Mouse (Mus musculus) layer of hippocampus, adult 18-20 months (tissue): ENCODE measurements around the gene Fam161a. TPM values are rescaled to one million over a fixed set of nuclear protein-coding genes. Genes with fewer than 3 reads are reported as not detected.

Experiments
- DNase-seq, 2 experiments: peaks; one replicate each; pipeline ENCODE4 v3.0.0; 2022; ENCODE audit warnings: low spot score in 2 of 2
- total RNA-seq, 2 experiments: library from RNA; stranded (reverse); gene quantifications; 2 replicates each; pipeline ENCODE4 v1.2.3; 2021

Gene Fam161a
- total RNA-seq, 2 experiments from 2014 or later = 3.2 to 4.2 TPM

DNA sequence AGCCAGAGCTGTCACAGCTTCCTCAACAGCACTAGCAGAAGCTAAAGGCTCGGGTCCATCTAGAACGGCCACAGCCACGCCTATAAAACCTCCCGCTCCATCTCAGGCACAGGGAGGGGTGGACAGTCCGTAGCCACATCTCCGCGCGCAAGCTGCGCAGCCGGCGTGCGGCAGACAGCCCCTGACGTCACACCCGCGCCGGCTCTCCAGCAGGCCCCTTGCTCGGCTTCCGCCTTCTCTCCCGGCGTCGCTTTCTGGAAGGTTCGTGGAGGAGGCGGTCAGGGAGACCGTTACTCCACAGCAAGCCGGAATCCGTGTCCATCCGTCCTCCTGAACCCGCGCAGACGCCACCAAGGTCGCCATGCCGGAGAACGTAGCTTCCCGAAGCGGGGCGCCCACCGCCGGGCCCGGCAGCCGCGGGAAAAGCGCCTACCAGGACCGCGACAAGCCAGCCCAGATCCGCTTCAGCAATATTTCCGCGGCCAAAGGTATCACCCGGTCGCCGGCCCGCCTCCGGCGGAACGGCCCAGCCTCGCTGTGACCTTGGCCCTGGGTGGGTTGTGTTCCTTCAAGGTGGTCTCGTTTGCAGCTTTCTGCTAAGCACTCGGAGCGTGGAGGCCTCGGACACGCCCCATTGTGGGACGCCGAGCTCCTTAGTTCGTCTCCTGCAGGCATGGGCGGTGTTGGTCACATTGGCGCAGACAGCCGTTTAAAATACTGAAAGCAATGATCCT lies 16.8 kb upstream of the Fam161a start, which contains the start of gene Cct4:
Cct4 (plus strand) TSS at position 127 of the 734 bp plus-strand sequence.
- DNase-seq = peak; percentile 90 to 95

DNA sequence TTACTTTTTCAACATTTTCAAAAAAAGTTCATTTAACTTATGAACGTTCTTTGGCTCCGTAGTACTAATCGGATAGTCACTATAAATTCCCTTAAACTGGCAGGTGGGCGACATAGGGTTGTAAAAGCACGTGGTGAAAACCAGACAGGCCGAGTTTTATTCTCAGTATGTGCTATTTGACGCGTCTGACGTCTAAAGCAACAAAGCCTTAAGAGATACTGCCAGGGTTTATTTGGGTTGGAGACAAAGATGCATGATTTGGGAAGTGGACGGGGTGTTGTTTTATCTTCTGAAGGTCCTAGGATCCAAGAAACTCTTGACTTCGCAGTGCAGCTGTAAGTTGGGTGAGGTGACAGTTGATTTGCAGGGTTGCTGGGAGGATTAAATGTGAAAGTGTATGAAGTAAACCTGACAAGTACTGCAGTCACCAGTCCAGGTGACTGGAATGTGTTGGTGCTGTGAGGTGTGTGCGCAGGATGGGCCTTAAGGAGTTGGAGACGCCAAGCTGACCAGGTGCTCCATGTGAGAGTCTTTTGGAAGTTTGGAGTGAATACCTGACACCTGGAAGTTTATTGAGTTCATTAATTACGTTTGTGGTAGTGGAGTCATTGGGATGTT lies 16.0 kb upstream of the Fam161a start:
- DNase-seq = no peak

DNA sequence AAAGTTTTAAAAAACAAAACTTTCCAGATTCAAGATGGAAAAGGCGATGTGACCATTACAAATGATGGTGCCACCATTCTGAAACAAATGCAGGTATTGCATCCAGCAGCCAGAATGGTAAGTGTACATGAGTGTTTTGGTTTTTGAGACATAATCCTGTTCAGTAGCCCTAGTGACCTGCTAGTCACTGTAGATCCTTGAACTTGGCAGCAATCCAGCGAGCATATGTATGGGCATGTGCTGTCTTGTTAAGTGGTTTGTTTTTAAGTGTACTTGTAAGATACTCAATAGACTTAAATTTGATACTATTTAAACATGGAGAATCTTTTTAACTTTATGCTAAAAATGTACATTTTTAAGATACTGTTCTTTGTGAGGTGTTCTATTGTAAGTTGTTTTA lies 13.1 kb upstream of the Fam161a start:
- no peak for DNase-seq

DNA sequence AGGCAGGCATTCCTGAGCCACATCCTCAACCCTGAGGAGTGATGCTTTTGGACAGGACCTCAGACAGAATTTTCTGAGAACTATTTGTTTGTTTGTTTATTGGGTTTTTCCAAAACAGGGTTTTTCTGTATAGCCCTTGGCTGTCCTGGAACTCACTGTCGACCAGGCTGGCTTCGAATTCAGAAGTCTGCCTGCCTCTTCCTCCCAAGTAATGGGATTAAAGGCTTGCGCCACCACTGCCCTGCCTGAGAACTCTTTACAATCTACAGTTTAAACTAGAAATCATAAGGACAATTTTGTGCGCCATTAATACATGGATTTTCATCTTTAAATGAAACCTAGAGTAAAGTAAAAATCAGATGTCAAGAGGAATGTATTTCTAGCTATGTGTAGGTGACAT lies 11.9 kb upstream of the Fam161a start:
- DNase-seq = no peak

DNA sequence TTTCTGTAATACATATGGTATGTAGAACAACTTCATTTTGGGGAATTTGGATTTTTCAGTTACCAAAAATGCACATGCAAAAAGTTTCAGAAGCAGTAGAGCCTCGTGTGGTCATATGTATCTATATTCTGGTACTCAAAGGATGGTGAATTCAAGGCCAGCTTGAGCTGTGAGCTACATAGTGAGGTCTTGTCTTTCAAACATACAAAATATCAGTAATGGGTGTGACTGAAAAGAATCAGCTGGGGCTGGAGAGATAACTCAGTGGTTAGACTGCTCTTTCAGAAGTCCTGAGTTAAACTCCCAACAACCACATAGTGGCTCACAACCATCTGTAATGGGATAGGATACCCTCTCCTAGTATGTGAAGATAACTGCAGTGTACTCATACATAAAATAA lies 9.0 kb upstream of the Fam161a start:
- DNase-seq = no peak

DNA sequence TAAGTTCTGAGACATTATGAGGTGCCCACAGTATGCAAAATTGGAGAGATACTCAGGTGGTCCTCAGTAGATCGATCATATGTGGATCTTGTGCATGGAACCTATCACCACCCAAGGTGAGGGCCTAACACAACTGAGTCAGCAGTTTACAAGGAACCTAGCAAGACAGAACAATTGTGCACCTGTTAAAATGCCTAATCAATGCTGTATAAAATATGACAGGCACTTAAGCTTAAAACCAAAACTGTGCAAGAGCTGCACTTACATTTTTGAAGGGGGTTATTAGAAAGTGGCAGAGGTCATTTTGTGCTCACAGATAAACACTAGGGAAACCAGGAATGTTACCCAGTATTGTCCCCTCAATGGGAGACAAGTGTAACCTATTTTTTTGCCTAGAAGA lies 2.1 kb upstream of the Fam161a start:
- no peak for DNase-seq

DNA sequence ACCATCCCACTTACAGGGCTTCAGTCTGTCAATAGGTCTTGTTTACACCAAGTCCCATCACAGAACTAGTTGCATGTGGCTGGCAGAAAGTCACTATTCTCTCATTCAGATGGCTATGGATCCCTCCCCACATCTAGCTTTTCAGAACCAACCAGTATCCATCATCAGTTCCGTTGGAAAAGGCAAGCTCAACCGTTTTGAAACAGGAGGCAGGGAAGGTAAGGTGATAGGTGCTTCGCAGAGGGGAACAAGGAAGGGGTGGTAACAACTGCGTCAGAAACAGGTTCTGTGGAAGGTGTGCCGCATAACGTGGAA lies 208 bp upstream of the Fam161a start:
- no peak for DNase-seq

DNA sequence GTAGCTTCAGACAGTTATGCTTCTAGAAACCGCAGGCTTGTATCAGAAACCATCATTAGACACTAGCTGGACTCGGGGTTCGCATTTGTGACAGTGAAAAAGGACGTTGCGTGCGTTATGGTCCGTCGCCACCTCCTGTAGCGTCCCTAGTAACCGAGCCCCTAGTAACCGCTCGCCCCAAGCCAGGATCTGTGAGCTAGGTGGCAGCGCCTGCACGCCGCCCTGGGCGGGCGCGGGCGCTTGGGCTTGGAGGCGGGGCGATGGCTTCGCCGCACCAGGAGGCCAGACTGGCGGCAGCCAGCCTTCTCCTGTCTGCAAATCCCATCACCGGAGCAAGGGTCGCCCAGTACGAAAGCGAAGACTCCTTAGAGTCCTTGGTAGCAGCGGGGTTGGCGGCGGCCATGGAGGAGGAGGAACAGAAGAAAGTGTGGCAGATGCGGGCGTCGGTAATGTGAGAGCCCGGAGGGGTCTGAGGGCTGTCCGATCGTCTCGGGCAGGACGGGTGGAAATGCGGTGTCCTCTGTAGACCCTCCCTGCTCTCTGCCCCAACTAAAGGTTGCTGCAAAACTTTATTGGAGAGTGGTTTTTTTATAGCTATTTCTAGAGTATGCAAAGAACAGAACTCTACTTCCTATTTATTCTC lies 971 bp downstream of the Fam161a start:
- peak; percentile 80 to 82 for DNase-seq

DNA sequence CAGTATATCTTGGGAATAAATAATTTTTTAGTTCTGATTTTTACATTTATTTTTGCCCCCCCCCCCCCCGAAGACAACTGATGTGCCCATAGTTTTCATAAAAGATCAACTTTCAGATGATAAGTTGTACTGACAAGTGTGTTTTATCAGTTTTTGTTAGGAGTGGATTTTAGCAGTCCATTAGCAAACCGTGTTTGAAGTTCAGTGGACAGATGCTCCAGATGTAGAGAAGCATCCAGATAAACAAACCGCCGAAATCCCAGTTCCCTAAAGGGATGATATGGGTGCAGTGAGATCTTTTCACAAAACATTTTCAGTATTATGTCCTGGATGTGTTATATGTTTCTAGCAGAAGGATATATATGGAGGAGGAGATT lies 1.5 kb downstream of the Fam161a start:
- DNase-seq = no peak

DNA sequence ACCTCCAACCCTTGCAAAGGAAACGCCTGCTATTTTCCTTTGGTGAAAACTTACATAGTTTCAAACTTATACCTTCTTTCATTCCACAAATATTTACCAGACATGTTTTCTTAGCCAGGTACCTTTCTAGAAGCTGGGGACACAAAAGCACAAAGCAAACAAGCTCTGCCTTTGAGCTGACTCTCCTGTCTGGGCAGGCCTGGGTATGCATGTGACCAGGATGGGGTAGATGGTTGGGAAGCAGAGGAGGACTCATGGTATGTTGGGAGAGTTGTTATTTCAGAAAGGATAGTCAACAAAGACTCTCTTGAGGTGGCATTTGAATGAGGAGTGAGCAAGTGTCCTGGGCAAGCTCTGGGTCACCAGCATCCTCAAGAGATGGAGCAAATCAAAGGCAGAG lies 5.8 kb downstream of the Fam161a start:
- no peak for DNase-seq

DNA sequence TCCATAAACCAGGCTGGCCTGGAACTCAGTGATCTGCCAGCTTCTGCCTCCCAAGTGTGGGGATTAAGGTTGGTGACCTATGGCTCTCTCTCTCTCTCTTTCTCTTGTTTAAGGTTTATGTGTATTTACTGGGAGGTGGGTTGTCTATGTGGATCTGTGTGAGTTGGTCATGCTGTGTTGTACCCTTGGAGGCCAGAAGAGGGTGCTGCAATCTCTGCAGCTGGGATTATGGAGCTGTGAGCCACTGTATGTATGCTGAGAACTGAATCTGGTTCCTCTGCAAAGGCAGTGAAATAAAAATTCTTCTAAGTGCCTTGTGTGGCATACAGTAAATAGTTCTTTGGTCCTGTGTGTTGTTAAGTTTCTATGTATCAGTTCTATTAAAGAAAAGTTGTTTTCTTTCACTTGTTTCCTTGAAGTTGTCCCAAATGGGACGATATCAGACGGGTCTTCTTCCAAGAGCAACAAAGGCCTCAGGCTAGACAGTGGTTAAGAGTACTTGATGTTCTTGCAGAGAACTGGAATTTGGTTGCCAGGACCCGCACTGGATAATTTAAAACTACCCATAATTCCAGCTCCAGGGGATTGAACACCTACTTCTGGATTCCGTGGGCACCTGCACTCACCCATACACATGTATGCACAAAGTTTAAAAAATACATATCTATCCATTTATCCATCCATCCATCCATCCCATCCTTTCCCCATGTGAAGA lies 6.4 kb downstream of the Fam161a start:
- no peak for DNase-seq

DNA sequence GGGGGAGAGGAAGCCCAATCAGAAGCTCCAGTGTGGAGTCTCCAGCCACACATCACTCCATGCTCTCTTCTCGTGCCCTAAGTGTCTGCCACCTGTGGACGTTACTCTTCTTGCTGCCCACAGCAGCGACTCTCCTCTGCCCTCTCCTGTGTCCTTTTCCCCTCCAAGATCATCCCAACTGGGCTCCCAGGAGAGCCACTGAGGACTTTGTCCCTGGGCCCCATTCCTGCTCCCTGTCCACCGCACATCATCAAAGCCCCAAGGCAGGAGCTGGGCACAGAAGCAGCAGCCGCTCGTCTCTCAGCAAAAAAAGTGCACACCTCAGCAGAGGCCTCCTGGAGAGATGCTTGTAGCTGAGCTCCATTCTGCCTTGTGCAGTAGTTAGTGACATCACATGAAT lies 7.7 kb downstream of the Fam161a start:
- DNase-seq = no peak

DNA sequence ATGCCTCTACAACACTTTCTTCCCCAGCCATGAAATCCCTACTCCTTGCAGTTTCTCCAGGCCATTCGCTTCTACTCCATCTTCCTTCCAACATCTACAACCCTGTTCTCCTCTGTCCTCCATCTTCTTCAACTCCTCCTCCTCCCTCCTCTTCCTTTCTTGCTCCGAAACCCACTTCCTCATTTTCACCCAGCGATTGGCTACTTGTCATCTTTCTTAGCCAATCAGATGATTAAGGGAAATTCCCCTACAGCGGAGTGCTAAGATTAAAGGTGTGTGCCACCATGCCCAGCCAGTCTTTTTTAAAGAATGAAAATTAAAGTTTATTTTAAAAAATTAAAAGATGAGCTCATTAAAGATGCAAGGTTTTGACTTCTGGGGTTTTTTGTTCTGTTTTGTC lies 10.6 kb downstream of the Fam161a start:
- no peak for DNase-seq

DNA sequence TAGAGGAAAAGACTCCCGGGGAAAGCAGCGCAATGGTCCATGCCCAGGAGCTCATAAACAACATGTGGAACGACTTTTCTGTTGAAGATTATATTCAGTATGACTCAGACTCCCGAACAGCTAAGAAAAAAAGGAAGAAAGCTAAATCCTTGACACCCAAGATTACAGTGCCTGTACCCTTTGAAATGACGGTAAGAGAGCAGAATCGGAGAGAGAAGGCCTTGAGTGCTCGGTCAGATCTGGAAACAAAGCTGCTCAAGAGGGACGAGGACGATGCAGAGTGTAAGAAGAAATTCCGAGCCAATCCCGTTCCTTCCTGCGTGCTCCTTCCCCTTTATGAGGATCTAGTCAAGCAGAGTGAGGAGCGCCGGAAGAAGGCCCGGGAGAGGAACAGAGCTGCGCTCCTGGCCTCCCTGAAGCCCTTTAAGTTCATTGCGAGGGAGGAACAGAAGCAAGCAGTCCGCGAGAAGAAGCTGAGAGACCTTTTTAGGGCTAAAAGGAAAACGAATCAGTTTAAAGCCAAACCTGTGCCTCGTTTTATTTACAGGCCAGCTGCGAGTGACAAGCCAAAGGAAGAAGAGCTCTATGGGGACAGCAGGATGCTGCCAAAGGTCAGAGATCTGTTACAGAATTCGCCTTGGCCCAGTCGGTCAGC lies 12.9 kb downstream of the Fam161a start:
- DNase-seq = no peak

DNA sequence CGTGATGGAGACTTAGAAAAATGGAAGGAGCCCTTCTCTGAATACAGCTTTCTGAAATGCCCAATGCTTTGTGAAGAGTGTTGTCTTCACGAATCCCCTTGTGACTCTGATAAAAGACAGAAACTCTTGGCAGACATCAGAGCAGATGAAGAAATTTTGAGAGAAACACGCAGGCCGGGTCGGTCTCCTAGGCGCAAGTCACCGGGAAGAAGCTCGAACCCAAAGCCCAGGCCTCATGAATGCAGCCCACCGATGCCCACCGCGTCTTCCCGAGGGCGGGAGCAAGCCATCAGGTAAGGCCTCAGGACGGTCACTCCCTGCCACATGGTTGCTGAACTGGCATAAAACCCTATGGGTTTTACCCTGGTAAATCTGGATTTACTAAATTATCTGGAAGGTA lies 13.5 kb downstream of the Fam161a start:
- no peak for DNase-seq

DNA sequence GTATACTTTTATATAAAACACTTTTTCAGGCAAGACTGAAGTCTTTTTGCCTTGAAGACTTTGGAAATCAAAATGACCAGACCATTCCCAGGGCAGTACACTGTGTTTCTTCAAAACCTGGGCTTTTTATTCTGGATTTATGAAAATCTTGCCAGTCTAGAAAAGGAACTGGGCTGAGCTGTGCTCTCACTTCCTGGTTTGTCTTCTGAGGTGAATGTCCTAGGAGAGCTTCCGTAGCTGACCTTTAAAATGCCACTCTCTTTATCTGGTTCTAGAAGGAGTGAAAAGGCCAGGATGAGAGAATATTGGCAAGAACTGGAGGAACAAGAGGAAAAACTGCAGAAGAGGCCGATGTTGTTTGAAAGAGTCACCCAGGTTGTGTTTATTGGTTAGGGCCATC lies 15.8 kb downstream of the Fam161a start:
- no peak for DNase-seq

DNA sequence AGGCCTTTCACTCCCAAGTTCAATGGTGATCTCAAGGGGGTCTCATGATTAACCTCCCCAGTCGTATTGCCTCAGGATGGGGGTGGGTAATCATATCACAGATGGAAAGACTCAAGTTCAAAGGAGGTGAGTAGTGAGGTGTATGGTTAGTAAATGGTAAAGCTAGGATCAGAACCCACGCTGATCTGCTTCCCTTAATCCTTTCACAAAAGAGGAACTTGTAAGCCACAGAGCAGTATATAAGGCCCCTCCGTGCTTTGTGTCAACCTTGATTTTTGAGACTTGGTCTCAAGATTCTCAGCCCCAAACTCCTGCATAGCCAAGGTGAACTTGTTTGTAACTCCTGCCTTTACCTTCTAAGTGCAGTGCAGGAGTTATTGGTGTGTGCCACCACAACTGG lies 16.8 kb downstream of the Fam161a start:
- no peak for DNase-seq

DNA sequence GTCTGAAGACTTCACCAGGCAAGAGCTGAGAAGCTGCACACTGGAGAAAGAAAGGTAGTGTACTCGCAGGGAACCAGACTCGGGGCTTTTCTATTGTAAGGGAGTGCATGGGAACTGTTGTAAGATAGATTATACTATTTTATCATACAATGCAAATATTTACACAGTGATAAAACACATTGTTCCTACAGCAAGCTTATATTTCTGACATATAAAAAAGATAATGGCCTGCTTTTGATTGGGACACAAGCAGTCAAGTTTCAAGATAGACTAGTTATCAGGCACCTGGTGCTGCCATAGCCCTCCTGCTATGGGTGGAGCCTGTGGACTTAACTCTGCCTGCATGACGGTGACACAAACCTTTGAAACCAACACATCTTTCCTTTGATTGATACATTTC lies 21.6 kb downstream of the Fam161a start:
- no peak for DNase-seq

DNA sequence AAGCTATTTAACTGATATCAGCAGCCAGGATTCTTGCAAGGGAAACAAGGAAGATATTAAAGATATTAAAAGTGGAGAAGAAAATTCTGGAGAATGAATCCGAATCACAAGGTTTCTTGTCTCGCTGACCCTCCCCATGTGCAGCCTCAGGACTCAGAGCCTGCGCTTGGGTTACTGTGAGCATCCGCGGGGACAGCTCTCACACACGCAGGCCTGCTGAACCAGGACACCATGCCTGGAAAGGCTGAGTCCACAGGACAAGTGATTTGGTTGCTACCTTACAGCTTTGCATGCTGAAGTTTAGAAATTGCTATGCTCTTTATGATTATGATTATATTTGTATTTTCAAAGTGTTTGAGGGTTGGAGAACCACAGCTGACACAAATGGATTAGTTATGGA lies 22.1 kb downstream of the Fam161a start:
- DNase-seq = no peak

DNA sequence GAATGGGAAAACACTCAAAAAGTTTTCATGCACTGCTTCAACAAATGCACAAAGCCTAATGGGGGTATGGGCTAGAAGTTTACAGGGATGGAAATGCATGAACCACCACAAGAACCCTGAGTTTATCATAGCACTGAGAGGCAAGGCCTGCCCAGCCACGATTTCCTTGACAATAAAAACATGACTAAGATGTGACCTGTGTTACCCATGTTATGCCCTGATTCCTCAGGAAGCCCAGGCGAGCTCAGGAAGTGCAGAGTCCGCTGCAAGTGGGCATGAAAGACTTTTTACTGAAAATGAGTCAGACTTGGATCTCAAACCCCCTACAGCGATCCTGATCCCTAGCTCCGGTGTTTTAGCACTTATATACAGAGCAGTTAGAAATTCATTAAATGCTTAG lies 39.9 kb downstream of the Fam161a start:
- no peak for DNase-seq

DNA sequence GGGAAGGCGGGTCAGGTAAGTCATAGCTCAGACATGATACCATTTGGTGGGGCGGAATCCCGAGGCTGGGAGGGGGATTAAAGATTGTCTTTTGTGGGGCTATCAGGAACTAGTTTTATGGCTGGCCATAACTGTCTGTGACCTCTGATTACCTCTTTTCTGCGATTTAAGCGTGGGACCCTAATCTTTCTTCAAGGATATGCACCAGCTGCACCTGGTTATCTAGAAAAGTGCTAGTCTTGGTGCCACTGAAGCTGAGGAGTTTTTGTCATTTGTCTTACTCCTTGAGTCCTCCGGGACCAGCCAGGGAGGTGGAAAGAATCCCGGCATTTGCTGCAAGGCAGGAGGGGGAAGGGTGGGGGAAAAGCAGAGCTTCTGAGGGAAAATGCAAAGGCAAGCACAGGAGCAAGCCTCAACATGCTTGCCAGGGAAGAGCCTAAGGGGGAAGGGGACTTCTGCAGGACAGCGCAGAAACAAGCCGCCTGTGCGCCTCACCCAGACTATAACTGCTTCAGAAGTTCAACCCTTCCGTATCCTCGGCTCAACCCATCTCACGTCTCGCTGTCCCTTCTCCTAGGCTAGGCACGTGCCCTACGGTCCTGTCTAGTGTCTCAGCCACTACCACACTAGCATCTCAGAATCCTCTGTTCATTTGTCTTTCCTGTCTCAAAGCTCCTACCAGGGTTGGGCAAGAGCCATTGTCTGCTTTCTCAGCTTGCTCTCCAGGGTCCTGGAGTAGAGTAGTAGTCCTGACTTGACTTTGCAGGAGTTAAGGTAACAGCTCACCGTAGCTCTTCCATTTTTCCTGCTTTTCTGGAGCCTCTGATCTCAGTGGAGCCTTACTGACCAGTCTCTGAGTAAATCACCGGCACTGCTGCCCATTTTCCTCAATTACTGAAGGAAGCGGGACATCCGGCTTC lies 40.6 kb downstream of the Fam161a start:
- DNase-seq = no peak
